Mouse (Mus musculus) ES-Bruce4 (cell line): ENCODE measurements around the gene Cacul1.

ENCODE experiments used
- CTCF ChIP-seq: IDR thresholded peaks from one replicate; pipeline ENCODE4 v1.8.1; 2011; ENCODE audit warnings: low read depth, low read length
- POLR2A ChIP-seq: IDR thresholded peaks from one replicate; pipeline ENCODE4 v1.8.1; 2011; ENCODE audit warnings: low read length; ENCODE audit not compliant: insufficient read depth

DNA sequence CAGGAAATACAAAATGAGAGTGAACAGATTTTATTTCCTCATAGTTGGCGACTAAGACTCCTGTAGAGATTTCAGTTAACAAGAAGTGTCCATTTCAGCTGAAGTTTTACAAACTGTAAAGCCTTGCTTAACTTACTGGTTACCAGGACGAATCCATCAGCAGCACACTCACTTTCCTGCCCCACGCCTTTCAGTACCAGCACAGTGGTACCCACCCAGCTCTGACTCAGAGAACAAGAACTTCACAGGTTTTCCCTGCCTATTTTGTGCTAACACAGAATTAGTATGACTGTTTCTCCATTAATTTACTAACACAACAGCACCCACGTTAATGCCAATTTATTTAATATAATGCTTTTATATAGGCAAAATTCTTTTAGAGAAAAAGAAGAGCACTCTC is 53.9 kb downstream of the Cacul1 start:
- TF ChIP-seq CTCF (no peak), POLR2A (no peak)
